Mouse (Mus musculus) lung, adult 18-20 months (tissue): ENCODE data around the gene Tsga13.

Source experiments
- DNase-seq, 2 experiments: peaks; one replicate each; pipeline ENCODE4 v3.0.0; 2022; ENCODE audit warnings: mixed read lengths in 2 of 2

Gene Tsga13

DNA sequence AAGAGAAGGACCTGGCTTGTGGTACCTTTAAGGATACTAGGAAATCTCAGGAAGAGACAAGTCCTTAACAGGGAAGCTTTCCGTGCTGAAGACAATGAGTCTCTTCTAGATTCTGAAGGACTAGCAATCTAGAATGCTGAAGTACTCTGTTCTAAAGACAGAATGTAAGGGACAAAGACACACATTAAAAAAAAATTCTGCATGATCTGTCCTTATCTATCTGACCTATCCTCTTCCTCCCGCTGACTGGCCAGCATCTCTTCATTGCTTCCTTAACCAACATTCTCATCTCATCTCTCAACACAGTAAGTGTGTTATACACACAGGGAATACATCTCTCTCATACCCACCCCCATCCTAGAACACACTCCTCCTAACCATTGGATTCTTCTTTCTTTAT is at the start of gene Tsga13:
Tsga13 (minus strand) TSS at position 101 of the 400 bp plus-strand sequence.
- no peak for DNase-seq

DNA sequence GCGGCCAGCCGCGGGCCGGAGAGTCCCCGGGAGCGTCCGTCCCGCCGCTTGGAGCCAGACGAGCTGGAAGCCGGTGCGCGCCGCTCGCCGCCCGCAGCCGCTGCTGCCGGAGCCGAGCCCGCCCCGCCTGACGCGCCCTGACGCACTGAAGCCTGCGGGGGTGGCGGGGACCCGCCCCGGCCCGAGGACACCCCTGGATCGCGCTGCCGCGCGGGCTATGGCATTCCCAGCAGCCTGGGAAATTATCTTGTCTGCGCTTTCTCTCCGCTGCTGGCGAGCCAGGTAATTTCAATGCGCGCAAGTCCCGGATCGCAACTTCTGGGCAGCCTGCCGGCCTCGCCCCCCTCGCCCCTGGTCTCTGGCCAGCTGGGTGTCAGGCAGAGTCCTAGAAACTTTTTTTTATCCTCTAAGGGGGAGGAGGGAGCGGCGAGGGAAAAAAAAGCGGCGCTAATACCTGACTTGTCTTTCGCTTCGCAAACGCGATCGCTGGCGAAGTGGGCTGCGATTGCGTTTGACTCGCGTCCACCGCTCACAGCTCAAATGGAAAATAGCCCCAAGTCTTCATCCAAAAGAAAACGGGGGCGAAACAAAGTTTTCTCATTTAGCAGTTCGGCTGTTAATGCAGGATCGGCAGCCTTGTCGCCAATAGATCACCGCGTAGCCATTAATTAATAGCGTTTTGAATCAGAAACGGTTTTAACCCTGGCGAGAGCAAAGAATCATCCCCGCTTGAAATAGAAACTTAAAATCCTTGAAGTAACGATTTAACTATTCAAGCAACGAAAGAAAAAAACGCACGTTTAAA is 43.6 kb upstream of the Tsga13 start, which contains the start of gene Klf14:
Klf14 (minus strand) TSS at position 343 of the 805 bp plus-strand sequence.
- DNase-seq = no peak

DNA sequence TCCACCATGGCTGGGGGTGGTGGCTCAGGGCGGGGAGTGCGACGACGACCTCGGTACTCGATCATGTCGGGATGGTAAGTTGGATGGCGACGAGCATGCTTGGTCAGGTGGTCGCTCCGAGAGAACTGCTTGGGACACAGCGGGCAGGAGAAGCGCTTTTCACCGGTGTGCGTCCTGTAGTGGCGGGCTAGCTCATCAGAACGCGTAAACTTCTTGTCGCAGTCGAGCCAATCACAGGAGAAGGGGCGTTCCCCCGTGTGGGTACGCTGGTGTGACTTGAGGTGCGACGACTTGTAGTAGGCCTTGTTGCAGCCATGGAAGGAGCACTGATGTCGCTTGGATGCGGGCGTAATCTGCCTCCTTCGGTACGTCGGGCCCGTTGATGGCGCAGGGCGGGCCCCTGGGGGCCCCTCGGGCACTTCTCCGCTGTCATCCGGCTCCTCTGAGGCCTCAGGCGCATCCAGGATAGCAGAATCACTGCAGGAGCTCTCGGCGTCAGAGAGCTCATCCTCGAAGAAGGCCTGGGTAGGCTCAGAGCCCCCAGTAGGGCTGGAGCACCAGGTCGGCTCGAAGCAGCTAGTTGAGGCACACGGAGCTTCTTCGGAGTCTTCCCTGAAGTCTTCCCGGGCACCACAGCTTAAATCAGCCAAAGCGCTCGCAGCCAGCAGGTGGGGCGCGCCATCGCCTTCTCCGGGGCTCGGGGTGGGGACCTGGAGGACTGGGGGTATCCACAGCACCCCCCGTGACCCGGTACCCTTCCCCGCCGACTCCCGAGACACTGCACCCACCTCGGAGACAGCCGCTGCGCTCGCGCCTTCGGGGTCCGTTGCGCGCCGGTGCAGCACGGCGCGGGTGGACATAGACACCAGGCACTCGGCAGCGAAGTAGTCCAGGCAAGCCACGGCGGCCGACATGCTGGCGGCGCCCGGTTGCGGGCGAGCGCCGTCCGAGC is 42.7 kb upstream of the Tsga13 start:
- DNase-seq = peak in 1 of 2 experiments; percentile 8

DNA sequence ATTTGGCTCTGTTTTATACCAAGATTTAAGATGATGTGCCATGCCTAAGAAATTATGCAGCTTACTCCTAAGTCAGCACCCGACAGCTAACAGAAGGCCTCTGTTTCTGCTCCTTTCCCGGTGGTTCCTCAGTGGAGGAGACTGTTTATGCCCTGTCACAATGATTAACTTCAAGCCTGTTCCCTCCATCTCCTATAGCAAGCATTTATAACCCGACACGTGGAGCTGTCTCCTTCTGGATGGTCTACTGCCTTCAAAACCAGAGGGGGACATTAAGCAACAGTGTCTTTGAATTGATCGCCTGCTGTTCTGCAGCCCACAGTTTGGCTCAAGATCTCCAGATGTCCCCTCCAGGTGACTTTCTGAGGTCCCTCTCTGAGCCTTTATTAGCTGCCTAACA is 23.9 kb upstream of the Tsga13 start:
- DNase-seq = no peak

DNA sequence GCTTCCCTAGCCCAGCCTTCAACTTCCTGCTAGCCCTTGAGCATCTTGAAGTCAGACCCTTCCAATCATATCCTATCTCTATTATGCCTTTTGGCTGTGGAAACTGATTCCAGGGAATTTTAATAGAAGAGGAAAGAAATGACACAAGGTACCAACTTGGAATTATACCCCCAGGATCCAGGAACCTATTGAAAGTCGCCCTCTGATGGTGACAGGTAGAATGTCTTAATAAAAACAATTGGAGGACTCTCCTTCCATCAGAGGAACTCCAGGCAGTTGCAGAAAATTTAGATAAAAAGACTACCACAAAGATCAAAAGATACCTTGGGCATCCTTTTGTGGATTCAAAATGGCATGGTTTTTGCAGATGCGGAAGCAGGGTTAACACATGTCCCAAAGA is 7.4 kb upstream of the Tsga13 start:
- no peak for DNase-seq

DNA sequence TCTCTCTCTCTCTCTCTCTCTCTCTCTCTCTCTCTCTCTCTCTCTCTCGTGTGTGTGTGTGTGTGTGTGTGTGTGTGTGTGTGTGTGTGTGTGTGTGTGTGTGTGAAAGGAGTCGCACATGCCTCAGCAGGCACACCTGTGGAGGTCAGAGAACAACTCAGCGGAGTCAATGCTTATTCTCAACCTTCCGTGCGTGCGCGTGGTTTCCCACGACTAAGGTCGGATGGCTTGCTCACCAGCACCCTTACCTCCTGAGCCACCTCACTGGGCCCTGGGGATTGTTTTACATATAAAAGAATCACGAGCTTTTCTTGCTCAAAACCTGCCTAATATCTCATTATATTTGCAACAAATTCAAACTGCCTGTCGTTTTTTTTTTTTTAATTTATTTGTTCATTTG is 6.5 kb upstream of the Tsga13 start:
- DNase-seq = no peak

DNA sequence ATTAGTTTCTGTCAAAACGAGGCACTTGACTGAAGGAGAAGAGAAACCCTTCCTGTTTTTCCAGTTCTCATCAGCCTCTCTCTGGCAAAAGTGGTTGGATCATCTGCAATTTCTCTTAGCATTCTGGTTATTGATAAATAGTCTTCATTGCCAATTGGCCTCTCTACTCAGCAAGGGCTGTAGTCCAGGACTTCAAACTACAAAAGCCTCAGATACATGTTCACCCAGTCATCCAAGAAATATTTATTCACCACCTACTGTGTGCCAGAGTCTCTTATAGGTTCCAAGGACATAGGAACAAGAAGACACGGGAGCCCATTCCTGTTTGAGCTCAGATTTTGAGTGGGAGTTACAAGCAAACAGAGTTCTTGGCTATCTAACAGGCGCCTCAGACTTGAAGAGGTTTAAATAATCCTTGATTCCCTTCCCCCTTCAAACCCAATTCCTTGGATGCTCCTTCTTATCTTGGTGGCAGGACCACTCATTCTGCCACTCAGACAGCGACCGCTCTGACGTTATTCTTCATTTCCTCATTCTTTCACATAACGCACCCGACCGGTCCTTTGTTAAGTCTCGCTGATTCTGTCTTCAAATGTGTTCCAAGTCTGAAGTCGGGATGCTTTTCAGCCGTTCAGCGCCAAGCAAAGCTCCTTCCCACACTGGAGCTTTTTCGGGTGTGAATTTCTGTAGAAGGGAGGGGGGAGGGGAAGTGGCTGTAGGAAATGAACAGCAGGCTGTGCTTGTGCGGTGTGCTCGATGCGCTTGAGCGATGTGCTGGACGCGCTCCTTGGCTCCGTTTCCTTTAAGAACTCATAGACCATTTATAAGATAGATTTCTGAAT is 5.7 kb upstream of the Tsga13 start:
- no peak for DNase-seq

DNA sequence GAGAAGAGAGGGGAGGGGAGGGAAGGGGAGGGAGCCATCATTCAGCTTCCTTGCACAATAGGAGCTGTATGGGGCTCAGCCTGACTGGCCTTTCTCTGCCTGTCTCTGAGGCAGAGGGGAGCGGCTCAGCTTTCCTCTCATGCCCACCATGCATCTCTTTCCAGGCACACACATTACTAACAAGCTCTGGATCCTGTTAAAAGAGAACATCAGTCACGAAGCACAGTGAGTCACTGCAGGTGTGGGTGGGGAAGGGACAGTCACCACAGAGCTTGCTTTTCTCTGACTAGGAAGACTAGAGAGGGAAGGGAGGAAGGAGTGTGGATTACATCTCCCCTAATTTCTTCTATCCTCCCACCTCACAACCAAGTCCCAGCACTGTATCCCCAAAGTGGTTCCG is 7.4 kb downstream of the Tsga13 start:
- DNase-seq = no peak

DNA sequence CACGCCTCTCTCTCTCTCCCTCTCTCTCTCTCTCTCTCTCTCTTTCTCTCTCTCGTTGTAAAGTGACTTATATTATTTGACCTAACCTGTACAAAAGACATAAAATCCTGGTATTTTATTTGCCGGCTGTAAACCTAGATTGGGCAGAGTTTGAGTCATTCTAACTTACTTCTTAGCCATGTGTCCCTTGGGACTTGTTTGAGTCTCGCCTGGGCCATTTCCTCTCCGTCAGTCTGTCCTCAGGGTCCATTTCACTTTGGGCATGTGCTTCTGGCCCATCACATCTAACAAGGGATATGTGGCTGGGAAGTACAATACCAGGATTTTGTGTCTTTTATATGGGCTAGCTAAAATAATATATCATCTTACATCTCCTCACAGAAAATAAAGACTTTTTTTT is 10.5 kb downstream of the Tsga13 start:
- DNase-seq = no peak

DNA sequence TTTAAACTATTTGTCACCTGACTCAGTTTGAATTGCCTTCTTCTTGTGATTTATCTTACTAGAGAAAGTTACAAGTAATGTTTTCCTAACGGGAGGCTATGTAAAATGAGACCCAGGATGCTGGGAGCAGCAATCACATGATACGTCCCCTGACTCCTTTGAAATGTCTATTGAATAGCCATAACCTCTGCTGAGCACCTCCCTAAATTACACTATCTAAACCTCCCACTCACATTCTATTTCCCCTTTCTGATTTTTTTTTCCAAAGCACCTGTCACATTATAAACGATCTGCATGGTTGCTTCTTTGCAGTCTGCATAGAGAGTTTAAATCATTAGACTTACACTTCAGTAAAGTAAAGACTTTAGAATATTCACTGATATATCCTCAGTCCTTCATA is 11.3 kb downstream of the Tsga13 start:
- DNase-seq = no peak

DNA sequence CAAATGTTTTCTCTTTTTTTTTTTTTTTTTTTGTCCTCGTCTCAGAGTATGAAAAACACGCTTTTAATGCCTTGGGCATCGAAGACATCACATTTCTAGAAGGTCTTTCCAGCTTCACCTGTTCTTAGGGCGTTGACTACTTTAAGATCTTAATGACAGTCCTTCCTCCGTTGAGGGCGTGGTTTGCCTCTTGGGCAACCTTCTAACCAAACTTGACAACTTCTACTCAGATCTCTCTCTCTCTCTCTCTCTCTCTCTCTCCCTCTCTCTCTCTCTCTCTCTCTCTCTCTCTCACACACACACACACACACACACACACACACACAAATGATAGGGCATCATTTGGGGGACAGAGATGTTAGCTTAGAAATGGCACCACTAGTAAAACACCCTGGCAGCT is 17.9 kb downstream of the Tsga13 start:
- DNase-seq = peak in 1 of 2 experiments; percentile 7

DNA sequence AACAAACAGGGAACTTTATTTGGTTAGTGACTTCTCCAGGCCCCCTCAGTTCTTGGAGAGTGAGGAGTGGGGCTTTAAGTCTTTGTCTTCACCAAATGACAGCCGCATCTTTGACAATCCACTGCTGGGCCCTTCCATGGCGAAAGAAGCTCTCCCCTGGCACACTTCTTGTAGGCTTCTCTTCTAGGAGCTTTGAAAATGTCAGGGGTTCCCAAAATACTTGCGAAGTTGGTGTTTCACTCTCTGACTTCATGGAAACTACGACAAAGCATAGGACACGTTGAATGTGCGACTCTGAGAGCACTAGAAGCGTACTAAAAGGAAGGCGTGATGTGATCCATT is 18.4 kb downstream of the Tsga13 start:
- DNase-seq = no peak

DNA sequence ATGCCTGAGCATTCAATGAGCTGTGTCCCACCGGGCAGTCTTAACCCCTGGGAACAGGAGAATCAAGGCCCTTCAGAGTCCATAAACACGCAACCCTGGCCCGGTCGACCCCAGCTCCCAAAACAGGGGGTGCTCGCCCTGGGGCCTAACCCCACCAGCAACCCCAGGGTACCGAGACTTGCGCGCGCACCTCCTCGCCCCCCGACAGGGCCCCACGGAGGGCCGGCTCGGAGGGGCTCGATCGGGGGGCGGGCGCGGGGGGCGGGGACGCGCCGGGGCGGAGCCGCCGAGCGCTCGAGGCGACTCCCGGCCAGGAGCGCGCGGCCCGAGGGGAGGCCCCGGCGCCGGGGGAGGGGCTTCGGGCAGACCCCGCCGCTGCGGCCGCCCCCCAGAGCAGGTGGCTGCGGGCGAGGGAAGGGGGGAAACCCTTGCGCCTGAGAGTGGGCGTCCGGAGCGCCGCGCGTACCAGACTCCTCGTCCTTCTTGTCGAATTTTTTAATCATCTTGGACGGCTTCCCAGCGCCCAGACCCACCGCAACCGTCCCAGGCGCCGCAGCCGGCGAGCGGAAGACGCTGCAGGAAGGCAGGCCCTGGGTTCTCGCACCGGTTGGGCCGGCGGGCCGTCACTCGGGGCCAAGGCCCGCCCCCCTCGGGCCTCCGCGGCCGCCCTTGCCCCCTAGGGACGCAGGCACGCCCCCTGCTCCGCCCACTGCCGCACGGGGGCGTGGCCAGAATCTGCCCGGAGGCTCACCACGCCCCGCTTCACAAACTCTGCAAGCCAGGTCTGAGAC is 19.0 kb downstream of the Tsga13 start, which contains the start of gene Copg2:
Copg2 (minus strand) TSS at position 600 of the 791 bp plus-strand sequence.
- DNase-seq = peak; percentile 93 to 94

DNA sequence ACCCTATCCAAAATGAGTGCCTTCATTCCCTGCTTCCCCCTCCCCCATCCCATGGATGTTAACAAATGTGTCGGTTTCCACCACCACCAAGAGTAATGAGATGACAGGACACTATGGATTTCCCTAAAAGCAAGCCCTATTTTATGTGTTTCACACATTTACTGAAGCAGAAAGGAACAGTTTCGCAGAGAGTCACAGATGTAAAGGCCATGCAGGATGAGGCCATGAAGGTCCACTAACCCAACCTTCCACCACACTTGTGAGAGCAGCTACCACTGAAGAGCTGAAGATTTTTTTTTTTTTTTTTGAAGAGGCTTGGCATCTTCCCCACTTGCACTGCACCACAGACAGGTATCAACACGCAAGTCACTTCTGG is 19.6 kb downstream of the Tsga13 start:
- DNase-seq = no peak

DNA sequence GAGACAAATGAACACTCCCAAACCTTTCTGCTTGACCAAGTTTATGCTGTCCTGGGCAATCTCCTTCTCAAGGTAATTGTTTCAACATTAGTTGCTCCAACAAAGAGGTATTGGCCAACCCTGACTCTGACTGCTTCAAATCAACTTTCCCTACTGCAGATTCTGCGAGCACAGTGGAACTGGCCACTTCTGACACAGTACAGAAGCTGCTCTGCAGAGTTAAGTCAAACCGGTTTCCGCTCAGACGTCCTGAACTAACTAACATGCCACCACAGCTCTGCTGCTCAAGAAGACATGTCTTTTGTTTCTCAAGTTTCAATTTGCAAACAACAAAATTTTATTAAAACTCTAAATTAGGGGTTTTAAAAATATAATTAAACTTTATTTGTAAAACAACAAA is 22.3 kb downstream of the Tsga13 start:
- DNase-seq = peak; percentile 15 to 47

DNA sequence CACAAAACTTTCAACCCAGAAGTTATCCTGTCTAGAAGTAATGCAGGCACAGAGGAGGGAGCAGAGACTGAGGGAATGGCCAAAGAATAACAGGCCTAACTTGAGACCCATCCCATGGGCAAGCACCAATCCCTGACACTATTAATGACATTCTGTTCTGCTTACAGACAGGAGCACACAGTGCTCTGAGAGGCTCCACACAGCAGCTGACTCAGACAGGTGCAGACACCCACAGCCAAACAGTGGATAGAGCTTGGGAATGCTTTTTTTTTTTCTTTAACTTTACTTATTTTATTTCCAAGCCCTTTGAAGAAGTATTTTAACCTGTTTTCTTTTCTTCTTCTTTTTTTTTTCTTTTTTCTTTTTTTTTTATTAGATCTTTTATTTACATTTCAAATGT is 23.6 kb downstream of the Tsga13 start:
- DNase-seq = no peak

DNA sequence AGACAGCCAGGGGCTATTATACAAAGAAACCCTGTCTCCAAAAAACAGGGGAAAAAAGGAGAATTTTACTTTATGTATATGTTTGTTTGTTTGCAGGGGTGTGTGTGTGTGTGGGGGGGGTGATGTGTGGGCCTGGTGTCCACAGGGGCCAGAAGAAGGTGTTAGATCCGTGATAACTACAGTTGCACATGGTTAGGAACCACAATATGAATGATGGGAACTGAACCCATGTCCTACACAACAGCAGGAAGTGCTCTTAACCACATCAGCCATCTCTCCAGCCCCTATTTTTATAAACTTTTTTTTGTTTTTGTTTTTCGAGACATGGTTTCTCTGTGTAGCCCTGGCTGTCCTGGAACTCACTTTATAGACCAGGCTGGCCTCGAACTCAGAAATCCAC is 30.5 kb downstream of the Tsga13 start:
- DNase-seq = no peak

DNA sequence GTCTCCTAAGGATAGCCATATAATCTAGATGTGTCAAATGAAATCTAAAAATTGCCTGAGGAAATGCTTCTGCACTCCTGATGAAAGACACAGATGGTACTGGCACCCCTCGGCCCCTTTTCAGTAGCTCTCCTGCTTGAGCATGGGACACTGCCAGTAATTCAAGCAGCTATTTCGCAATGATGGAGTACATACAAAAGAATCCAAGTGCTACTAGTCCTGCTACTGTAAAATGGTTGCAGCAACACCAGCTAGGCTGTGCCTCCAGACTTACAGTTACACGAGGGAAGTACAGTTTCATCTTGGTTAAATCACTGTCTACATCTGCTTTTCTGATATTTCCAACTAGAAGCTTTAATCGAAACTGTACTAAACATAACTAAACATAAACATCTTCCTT is 31.9 kb downstream of the Tsga13 start:
- DNase-seq = peak; percentile 46 to 76

DNA sequence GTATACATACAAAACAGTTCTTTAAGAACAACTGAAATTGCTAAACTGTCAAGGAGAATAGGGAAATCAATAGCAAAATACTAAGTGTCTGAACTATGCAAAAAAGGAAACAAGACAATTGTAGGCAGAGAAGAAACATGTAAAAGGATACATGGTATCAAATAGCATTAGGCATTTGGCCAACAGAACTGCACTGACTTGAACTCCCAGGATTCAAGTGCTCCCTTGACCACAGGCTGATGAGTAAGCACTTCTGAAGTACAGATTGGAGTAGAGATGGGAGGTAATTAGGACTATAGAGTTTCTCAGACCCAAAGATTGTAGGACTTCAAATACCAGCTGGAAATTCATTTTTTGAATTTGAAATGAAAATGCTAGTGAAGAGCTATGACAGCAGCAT is 38.7 kb downstream of the Tsga13 start:
- peak in 1 of 2 experiments; percentile 29 for DNase-seq

DNA sequence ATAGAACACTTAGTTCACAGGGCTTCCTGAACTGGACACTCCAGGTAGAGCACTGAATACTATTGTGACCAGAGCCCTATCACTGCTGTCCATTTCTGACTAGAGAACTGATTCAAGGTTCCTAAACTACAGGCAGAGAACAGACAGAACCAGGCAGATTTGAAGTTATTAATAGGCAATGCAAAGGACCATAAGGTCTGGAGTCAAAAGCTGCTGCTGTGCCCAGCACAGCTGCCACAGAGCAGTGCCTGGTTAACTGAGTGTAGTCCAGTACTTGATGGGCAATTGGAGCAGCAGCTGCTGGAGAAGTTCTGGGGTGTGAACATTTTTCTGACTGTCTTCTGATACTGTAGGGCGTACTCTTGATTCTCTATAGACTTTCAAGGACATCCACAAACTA is 48.9 kb downstream of the Tsga13 start:
- no peak for DNase-seq

DNA sequence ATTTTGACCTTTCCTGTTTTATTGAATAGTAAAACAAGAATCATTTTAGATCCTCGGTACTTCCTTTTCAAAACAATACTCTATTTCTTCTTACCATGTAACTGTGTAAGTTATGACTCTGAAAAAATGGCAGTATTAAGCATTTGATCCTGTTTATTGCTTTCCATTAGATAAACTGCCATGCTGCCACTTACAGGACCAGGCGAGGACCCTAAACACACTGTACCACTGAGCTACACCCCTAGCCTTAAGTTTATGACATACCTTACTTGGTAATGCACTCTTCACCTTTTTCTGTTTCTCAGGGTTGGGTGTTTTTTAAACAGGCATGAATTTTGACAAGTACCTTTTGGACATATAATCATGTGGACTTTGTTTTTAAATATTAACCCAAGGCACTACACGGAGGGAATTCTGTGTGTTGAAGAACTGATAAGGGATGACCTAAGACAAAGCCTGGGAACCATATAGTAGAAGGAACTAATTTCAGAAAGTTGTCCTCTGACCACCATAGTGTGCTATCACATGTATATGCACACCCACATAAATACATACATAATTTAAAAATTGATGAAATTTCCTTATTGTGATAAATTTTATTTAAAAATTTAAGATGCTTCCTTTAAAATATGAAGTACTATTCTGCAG is 50.2 kb downstream of the Tsga13 start:
- no peak for DNase-seq

DNA sequence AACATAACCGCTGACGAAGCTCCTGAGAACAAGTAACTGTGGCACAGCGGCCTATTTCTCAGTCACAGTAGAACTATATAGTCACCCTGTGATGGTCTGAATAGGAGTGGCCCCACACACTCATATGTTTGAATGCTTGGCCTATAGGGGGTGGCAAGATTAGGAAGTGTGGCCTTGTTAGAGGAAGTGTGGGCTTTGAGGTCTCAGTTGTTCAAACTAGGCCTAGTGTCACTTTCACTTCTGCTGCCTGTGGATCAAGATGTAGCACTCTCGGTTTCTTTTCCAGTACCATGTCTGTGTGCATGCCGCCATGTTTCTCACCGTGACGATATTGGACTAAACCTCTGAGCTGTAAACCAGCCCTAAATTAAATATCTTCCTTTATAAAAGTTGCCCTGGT is 59.4 kb downstream of the Tsga13 start:
- no peak for DNase-seq
